Mouse (Mus musculus) kidney, adult 11 months (tissue): ENCODE measurements around the gene Armh1.
"Not testable (repeated sequence)": the region's sequence is repeated elsewhere in the genome, so short reads cannot be mapped to it uniquely, and the experiment has no call there.

ENCODE experiments used
- DNase-seq: peaks from one replicate; pipeline ENCODE4 v3.0.0; 2022

Armh1 gene

GRCm38 (mm10) chr4:117218517-117219219 is 33.3 kb downstream of the Armh1 start:
- peak; percentile 62 for DNase-seq

- no peak for DNase-seq
These were observed 34.9 kb downstream of the Armh1 start for GRCm38 (mm10) chr4:117217029-117217428.

- DNase-seq: no peak
These were observed 37.7 kb downstream of the Armh1 start for GRCm38 (mm10) chr4:117214250-117214649.

GRCm38 (mm10) chr4:117210147-117211074 is 41.5 kb downstream of the Armh1 start:
- peak; percentile 74 for DNase-seq

GRCm38 (mm10) chr4:117209592-117209991 is 42.3 kb downstream of the Armh1 start:
- no peak for DNase-seq

- DNase-seq: no peak
These were observed 49.0 kb downstream of the Armh1 start for GRCm38 (mm10) chr4:117202992-117203354.

GRCm38 (mm10) chr4:117202046-117202991 is 49.6 kb downstream of the Armh1 start:
- DNase-seq: peak; percentile 55

GRCm38 (mm10) chr4:117191804-117192203 is 60.1 kb downstream of the Armh1 start:
- no peak for DNase-seq

GRCm38 (mm10) chr4:117190660-117191059 is 61.3 kb downstream of the Armh1 start:
- DNase-seq: no peak

GRCm38 (mm10) chr4:117189856-117190543 is 61.9 kb downstream of the Armh1 start:
- DNase-seq: peak; percentile 49

- DNase-seq: peak; percentile 80
These were observed 62.5 kb downstream of the Armh1 start for GRCm38 (mm10) chr4:117189382-117189855.

- no peak for DNase-seq
These were observed 63.0 kb downstream of the Armh1 start for GRCm38 (mm10) chr4:117188969-117189368.

GRCm38 (mm10) chr4:117182759-117183096 is 69.2 kb downstream of the Armh1 start:
- not testable (repeated sequence) for DNase-seq

- peak; percentile 90 for DNase-seq
These were observed 69.8 kb downstream of the Armh1 start, which contains the start of gene Kif2c for GRCm38 (mm10) chr4:117181863-117182758. Kif2c (minus strand) TSS chr4:117182639.

GRCm38 (mm10) chr4:117169936-117170335 is 82.0 kb downstream of the Armh1 start:
- DNase-seq: no peak
